Mouse (Mus musculus): ENCODE data around the gene Arap1. TPM values are rescaled to one million over a fixed set of nuclear protein-coding genes. Genes with fewer than 3 reads are reported as not detected.

The Arap1 gene
- total and polyA plus RNA-seq, 2 experiments: 43.8 to 88.2 TPM

DNA sequence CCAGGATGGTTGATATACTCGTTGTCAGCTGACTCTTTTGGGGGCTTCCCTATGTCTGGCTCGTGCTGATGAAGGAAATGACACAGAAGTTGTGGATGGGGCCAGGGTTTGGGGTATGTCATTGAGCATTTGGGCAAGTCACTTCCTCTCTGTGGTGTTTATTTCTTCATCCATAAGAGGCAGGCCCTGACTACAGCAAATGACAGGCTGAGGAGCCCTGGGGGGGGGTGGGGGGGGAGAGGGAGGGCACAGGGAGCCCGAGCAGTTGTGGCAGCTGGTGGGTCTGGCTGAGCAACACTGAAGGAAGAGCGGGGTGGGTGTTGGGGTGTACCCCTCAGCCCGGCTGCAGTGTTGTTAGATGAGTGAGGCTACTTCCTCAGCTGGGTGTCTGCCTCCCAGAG, 14.9 kb downstream of the Arap1 start:
- TF ChIP-seq CTCF (IDR thresholded peaks at IDR 0.05; ENCODE audit: low read depth, low read length) (no peak), POLR2A (IDR thresholded peaks at IDR 0.05; ENCODE audit: extremely low read depth, insufficient read depth, low read length) (no peak)
- no peaks in the 10 kb centered on the region for H3K27me3 ChIP-seq (ENCODE audit: control insufficient read depth, insufficient read depth, low read length)
- 82% methylated on average over 5 of the region's 5 CpGs for WGBS
- DNase-seq (ENCODE audit: extremely low read depth, low read depth, low spot score): no peak
- H3K36me3 ChIP-seq (ENCODE audit: control insufficient read depth, insufficient read depth, low read length): no peaks in the 10 kb centered on the region
- H3K27ac ChIP-seq (replicated peaks; ENCODE audit: insufficient read depth, low read depth, low read length): 0 out of 2 replicates have a peak overlapping the region, but pooled peaks have one; percentile 23
- peaks cover 3% of the 10 kb centered on the region; the same call in 1 of the 2 replicates for H3K4me1 ChIP-seq (ENCODE audit: control insufficient read depth, insufficient read depth, low read length)
- H3K4me3 ChIP-seq (ENCODE audit: insufficient read depth, low read depth, low read length): no peak overlapping the region
- H3K9ac ChIP-seq (ENCODE audit: low read depth, low read length): no peak overlapping the region
- H3K79me2 ChIP-seq (ENCODE audit: control insufficient read depth, insufficient read depth, low read length): no peaks in the 10 kb centered on the region

DNA sequence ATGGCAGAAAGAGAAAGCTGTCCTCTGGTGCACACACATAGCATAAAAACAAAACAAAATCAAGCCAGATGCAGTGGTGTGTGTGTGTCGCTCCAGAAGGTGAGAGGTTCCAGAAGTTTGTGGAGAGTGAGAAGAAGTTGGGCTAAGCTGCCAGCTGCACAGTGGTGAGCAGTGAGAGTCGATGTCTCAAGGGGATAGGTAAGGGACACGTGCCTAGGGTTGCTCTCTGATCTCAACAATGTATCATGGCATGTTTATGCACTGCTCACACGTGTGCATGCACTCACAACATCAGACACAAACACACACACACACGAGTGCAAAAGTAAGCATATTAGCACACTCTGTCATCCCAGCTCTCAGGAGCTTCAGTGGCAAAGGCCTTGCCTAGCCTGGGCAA, 16.0 kb downstream of the Arap1 start:
- peaks cover 3% of the 10 kb centered on the region; the same call in 1 of the 2 replicates for H3K4me1 ChIP-seq (ENCODE audit: control insufficient read depth, insufficient read depth, low read length)
- H3K79me2 ChIP-seq (ENCODE audit: control insufficient read depth, insufficient read depth, low read length): no peaks in the 10 kb centered on the region
- no peaks in the 10 kb centered on the region for H3K36me3 ChIP-seq (ENCODE audit: control insufficient read depth, insufficient read depth, low read length)
- no peak for TF ChIP-seq POLR2A (IDR thresholded peaks at IDR 0.05; ENCODE audit: extremely low read depth, insufficient read depth, low read length)
- TF ChIP-seq CTCF (IDR thresholded peaks at IDR 0.05; ENCODE audit: low read depth, low read length): no peak
- no peak overlapping the region for H3K27ac ChIP-seq (replicated peaks; ENCODE audit: insufficient read depth, low read depth, low read length)
- no peaks in the 10 kb centered on the region for H3K27me3 ChIP-seq (ENCODE audit: control insufficient read depth, insufficient read depth, low read length)
- H3K9ac ChIP-seq (ENCODE audit: low read depth, low read length): no peak overlapping the region
- 85% methylated on average over 5 of the region's 5 CpGs for WGBS
- no peak overlapping the region for H3K4me3 ChIP-seq (ENCODE audit: insufficient read depth, low read depth, low read length)
- DNase-seq (ENCODE audit: extremely low read depth, low read depth, low spot score): no peak

DNA sequence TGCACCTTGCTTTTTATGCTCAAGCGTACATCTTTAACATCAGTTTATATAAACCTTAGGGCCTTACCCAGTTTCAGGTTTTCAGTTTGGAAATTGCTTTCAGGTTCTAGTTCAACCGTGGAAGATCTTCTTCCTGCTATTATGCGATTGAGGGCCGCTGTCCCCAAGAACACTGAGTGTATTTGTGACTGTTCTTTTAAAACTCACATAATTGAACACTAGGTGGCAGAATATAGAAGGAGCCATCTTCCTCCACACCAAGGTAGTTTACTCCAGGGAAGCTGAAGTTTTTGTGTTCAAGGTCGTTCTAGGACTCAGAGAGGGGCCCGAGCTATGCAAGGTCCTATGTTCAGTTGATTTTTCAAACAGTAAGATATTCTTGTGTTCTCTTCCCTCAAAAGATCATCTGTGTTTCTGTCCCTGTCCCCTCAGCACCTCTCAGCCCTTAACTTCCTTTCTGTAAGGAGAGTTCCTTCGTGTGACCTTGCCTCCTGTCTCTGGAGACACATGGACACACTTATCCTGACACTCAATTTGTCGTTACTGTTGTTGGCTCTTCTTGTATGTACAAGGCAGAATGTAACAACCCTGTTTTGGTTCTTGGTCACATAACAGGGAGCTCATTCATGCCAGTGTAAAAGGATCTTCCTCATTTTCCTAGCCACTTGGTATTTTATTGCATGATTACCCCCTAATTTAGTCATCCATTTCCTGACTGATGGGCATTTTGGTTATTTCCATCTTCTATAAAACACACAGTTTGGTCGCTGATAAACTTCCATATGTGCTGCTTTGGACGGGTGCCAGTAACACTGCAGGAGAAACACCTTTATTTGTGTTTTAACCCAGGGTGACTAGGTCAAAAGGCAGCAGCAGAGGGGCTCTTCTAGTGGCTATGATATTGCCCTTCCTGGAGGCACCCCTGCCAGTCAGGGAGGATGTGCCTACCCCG, 20.3 kb downstream of the Arap1 start:
- DNase-seq (ENCODE audit: extremely low read depth, low read depth, low spot score): peak; percentile 37
- Histone ChIP-seq H3K36me3 (ENCODE audit: control insufficient read depth, insufficient read depth, low read length) (no peaks in the 10 kb centered on the region), H3K4me1 (ENCODE audit: control insufficient read depth, insufficient read depth, low read length) (no peaks in the 10 kb centered on the region), H3K9ac (ENCODE audit: low read depth, low read length) (no peak overlapping the region), H3K79me2 (ENCODE audit: control insufficient read depth, insufficient read depth, low read length) (peaks cover 5% of the 10 kb centered on the region; the same call in 1 of the 2 replicates), H3K4me3 (ENCODE audit: insufficient read depth, low read depth, low read length) (no peak overlapping the region), H3K27me3 (ENCODE audit: control insufficient read depth, insufficient read depth, low read length) (no peaks in the 10 kb centered on the region), H3K27ac (replicated peaks; ENCODE audit: insufficient read depth, low read depth, low read length) (no peak overlapping the region)
- peak; percentile 13; the same call in 1 of the 2 replicates for TF ChIP-seq CTCF (IDR thresholded peaks at IDR 0.05; ENCODE audit: low read depth, low read length)
- no peak for TF ChIP-seq POLR2A (IDR thresholded peaks at IDR 0.05; ENCODE audit: extremely low read depth, insufficient read depth, low read length)
- WGBS: 53% methylated on average over 11 of the region's 11 CpGs

DNA sequence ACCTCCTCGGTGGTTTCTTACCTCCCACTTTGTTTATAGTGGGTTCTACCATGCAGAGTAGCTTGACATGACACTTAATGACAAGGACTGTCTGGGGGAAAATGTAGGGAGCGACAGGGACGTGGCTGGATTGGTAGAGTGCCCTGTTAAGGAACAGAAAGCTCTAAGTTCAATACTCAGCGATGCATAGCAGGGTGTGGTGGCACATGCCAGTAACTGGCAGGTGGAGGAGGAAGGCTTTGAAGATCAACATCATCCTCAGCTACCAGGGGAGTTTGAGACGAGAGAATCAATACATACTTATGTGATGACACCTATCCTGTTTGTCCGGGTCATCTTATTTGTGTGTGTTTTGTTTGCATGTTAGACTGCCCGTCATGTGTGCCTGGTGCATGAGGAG, 21.8 kb downstream of the Arap1 start:
- DNase-seq (ENCODE audit: extremely low read depth, low read depth, low spot score): no peak
- no peaks in the 10 kb centered on the region for H3K4me1 ChIP-seq (ENCODE audit: control insufficient read depth, insufficient read depth, low read length)
- H3K27ac ChIP-seq (replicated peaks; ENCODE audit: insufficient read depth, low read depth, low read length): no peak overlapping the region
- no peak overlapping the region for H3K4me3 ChIP-seq (ENCODE audit: insufficient read depth, low read depth, low read length)
- TF ChIP-seq POLR2A (IDR thresholded peaks at IDR 0.05; ENCODE audit: extremely low read depth, insufficient read depth, low read length): no peak
- no peak for TF ChIP-seq CTCF (IDR thresholded peaks at IDR 0.05; ENCODE audit: low read depth, low read length)
- no peaks in the 10 kb centered on the region for H3K36me3 ChIP-seq (ENCODE audit: control insufficient read depth, insufficient read depth, low read length)
- peaks cover 5% of the 10 kb centered on the region; the same call in 1 of the 2 replicates for H3K79me2 ChIP-seq (ENCODE audit: control insufficient read depth, insufficient read depth, low read length)
- no peaks in the 10 kb centered on the region for H3K27me3 ChIP-seq (ENCODE audit: control insufficient read depth, insufficient read depth, low read length)
- H3K9ac ChIP-seq (ENCODE audit: low read depth, low read length): no peak overlapping the region
- WGBS: 88% methylated on average over 7 of the region's 7 CpGs

DNA sequence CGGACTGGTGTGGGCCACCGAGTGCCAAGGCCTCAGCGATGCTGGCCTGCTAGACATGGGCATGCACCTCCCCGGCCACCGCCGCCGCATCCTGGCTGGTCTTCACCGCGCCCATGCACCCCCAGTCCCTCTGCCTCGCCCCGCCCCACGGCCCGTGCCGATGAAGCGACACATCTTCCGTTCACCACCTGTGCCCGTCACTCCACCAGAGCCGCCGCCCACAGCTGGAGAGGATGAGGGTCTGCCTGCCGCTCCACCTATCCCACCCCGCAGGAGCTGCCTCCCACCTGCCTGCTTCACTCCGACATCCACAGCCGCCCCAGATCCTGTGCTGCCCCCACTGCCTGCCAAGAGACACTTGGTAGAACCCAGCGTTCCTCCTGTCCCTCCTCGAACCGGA, 25.2 kb downstream of the Arap1 start:
- no peaks in the 10 kb centered on the region for H3K27me3 ChIP-seq (ENCODE audit: control insufficient read depth, insufficient read depth, low read length)
- H3K4me3 ChIP-seq (ENCODE audit: insufficient read depth, low read depth, low read length): no peak overlapping the region
- no peak overlapping the region for H3K9ac ChIP-seq (ENCODE audit: low read depth, low read length)
- 93% methylated on average over 26 of the region's 26 CpGs for WGBS
- TF ChIP-seq POLR2A (IDR thresholded peaks at IDR 0.05; ENCODE audit: extremely low read depth, insufficient read depth, low read length) (no peak), CTCF (IDR thresholded peaks at IDR 0.05; ENCODE audit: low read depth, low read length) (no peak)
- DNase-seq (ENCODE audit: extremely low read depth, low read depth, low spot score): no peak
- no peaks in the 10 kb centered on the region for H3K36me3 ChIP-seq (ENCODE audit: control insufficient read depth, insufficient read depth, low read length)
- peaks cover 5% of the 10 kb centered on the region; the same call in 1 of the 2 replicates for H3K79me2 ChIP-seq (ENCODE audit: control insufficient read depth, insufficient read depth, low read length)
- peaks cover 4% of the 10 kb centered on the region for H3K4me1 ChIP-seq (ENCODE audit: control insufficient read depth, insufficient read depth, low read length)
- no peak overlapping the region for H3K27ac ChIP-seq (replicated peaks; ENCODE audit: insufficient read depth, low read depth, low read length)

DNA sequence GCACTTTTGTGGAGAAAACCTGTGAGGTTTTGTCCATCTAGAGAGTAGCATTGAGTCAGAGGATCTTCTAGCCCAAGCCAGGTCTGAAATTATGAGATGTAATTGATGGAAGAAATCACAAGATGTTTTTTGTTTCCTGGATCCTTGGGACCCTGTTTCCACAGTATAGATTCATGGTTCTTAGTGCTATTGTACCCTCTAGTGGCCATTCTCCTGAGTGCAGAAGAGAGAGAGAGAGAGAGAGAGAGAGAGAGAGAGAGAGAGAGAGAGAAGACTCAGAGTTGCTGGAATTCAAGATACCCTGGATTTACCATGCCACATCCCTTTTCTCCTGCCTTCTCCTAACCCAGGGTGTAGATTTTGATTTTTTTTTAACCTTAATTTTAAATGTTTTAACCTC, 26.3 kb downstream of the Arap1 start:
- no peak overlapping the region for H3K9ac ChIP-seq (ENCODE audit: low read depth, low read length)
- H3K4me3 ChIP-seq (ENCODE audit: insufficient read depth, low read depth, low read length): no peak overlapping the region
- H3K27ac ChIP-seq (replicated peaks; ENCODE audit: insufficient read depth, low read depth, low read length): no peak overlapping the region
- TF ChIP-seq POLR2A (IDR thresholded peaks at IDR 0.05; ENCODE audit: extremely low read depth, insufficient read depth, low read length) (no peak), CTCF (IDR thresholded peaks at IDR 0.05; ENCODE audit: low read depth, low read length) (no peak)
- DNase-seq (ENCODE audit: extremely low read depth, low read depth, low spot score): peak; percentile 55
- no peaks in the 10 kb centered on the region for H3K36me3 ChIP-seq (ENCODE audit: control insufficient read depth, insufficient read depth, low read length)
- H3K4me1 ChIP-seq (ENCODE audit: control insufficient read depth, insufficient read depth, low read length): peaks cover 4% of the 10 kb centered on the region
- no peaks in the 10 kb centered on the region for H3K27me3 ChIP-seq (ENCODE audit: control insufficient read depth, insufficient read depth, low read length)
- peaks cover 5% of the 10 kb centered on the region; the same call in 1 of the 2 replicates for H3K79me2 ChIP-seq (ENCODE audit: control insufficient read depth, insufficient read depth, low read length)
